Mouse (Mus musculus): ENCODE results near the gene Lamtor1. TPM values are rescaled to one million over a fixed set of nuclear protein-coding genes. Genes with fewer than 3 reads are reported as not detected.

The Lamtor1 gene
- polyA plus RNA-seq, 1 experiment, result 85.9 TPM

- no peaks in the 10 kb centered on the region for H3K27me3 ChIP-seq (ENCODE audit: control insufficient read depth, insufficient read depth, low read length, poor library complexity, severe bottlenecking)
- TF ChIP-seq CTCF (IDR thresholded peaks at IDR 0.05; ENCODE audit: low read depth, low read length) (no peak), EP300 (IDR thresholded peaks at IDR 0.05; ENCODE audit: insufficient read depth, low read depth, low read length) (no peak), POLR2A (IDR thresholded peaks at IDR 0.05; ENCODE audit: insufficient read depth, low read length) (no peak)
- H3K4me1 ChIP-seq (ENCODE audit: control insufficient read depth, insufficient read depth, low read length), result peaks cover 1% of the 10 kb centered on the region
- H3K9ac ChIP-seq (ENCODE audit: low read depth, poor library complexity, severe bottlenecking), result no peak overlapping the region
- H3K36me3 ChIP-seq (ENCODE audit: control insufficient read depth, insufficient read depth, low read length, poor library complexity, severe bottlenecking), result peaks cover 2% of the 10 kb centered on the region; the same call in 1 of the 2 replicates
- H3K9me3 ChIP-seq (replicated peaks; ENCODE audit: control insufficient read depth, insufficient read depth, low read length, poor library complexity, severe bottlenecking), result no peaks in the 10 kb centered on the region
- no peak overlapping the region for H3K4me3 ChIP-seq (ENCODE audit: low read depth, low read length)
- H3K27ac ChIP-seq (ENCODE audit: insufficient read depth, low read length), result no peak overlapping the region
Observed at GRCm38 (mm10) chr7:101951648-101952047, 45.9 kb downstream of the Lamtor1 start.

GRCm38 (mm10) chr7:101952098-101952497 is 46.4 kb downstream of the Lamtor1 start:
- no peak for TF ChIP-seq POLR2A (IDR thresholded peaks at IDR 0.05; ENCODE audit: insufficient read depth, low read length)
- TF ChIP-seq EP300 (IDR thresholded peaks at IDR 0.05; ENCODE audit: insufficient read depth, low read depth, low read length), result no peak
- TF ChIP-seq CTCF (IDR thresholded peaks at IDR 0.05; ENCODE audit: low read depth, low read length), result no peak
- Histone ChIP-seq H3K4me1 (ENCODE audit: control insufficient read depth, insufficient read depth, low read length) (peaks cover 1% of the 10 kb centered on the region), H3K27me3 (ENCODE audit: control insufficient read depth, insufficient read depth, low read length, poor library complexity, severe bottlenecking) (no peaks in the 10 kb centered on the region), H3K9ac (ENCODE audit: low read depth, poor library complexity, severe bottlenecking) (no peak overlapping the region), H3K4me3 (ENCODE audit: low read depth, low read length) (no peak overlapping the region), H3K36me3 (ENCODE audit: control insufficient read depth, insufficient read depth, low read length, poor library complexity, severe bottlenecking) (peaks cover 2% of the 10 kb centered on the region; the same call in 1 of the 2 replicates), H3K27ac (ENCODE audit: insufficient read depth, low read length) (no peak overlapping the region), H3K9me3 (replicated peaks; ENCODE audit: control insufficient read depth, insufficient read depth, low read length, poor library complexity, severe bottlenecking) (no peaks in the 10 kb centered on the region)

- no peak for TF ChIP-seq CTCF (IDR thresholded peaks at IDR 0.05; ENCODE audit: low read depth, low read length)
- TF ChIP-seq POLR2A (IDR thresholded peaks at IDR 0.05; ENCODE audit: insufficient read depth, low read length), result no peak
- TF ChIP-seq EP300 (IDR thresholded peaks at IDR 0.05; ENCODE audit: insufficient read depth, low read depth, low read length), result no peak
- Histone ChIP-seq H3K27ac (ENCODE audit: insufficient read depth, low read length) (no peak overlapping the region), H3K4me3 (ENCODE audit: low read depth, low read length) (no peak overlapping the region), H3K9me3 (replicated peaks; ENCODE audit: control insufficient read depth, insufficient read depth, low read length, poor library complexity, severe bottlenecking) (no peaks in the 10 kb centered on the region), H3K9ac (ENCODE audit: low read depth, poor library complexity, severe bottlenecking) (no peak overlapping the region), H3K36me3 (ENCODE audit: control insufficient read depth, insufficient read depth, low read length, poor library complexity, severe bottlenecking) (no peaks in the 10 kb centered on the region), H3K27me3 (ENCODE audit: control insufficient read depth, insufficient read depth, low read length, poor library complexity, severe bottlenecking) (no peaks in the 10 kb centered on the region), H3K4me1 (ENCODE audit: control insufficient read depth, insufficient read depth, low read length) (peaks cover 1% of the 10 kb centered on the region)
Observed at GRCm38 (mm10) chr7:101954163-101954562, 48.5 kb downstream of the Lamtor1 start.

GRCm38 (mm10) chr7:101955276-101955675 is 49.6 kb downstream of the Lamtor1 start:
- H3K4me3 ChIP-seq (ENCODE audit: low read depth, low read length), result no peak overlapping the region
- TF ChIP-seq EP300 (IDR thresholded peaks at IDR 0.05; ENCODE audit: insufficient read depth, low read depth, low read length) (no peak), POLR2A (IDR thresholded peaks at IDR 0.05; ENCODE audit: insufficient read depth, low read length) (no peak), CTCF (IDR thresholded peaks at IDR 0.05; ENCODE audit: low read depth, low read length) (no peak)

GRCm38 (mm10) chr7:101955862-101956261 is 50.2 kb downstream of the Lamtor1 start:
- Histone ChIP-seq H3K36me3 (ENCODE audit: control insufficient read depth, insufficient read depth, low read length, poor library complexity, severe bottlenecking) (no peaks in the 10 kb centered on the region), H3K4me1 (ENCODE audit: control insufficient read depth, insufficient read depth, low read length) (peaks cover 1% of the 10 kb centered on the region), H3K27me3 (ENCODE audit: control insufficient read depth, insufficient read depth, low read length, poor library complexity, severe bottlenecking) (no peaks in the 10 kb centered on the region), H3K9ac (ENCODE audit: low read depth, poor library complexity, severe bottlenecking) (no peak overlapping the region), H3K9me3 (replicated peaks; ENCODE audit: control insufficient read depth, insufficient read depth, low read length, poor library complexity, severe bottlenecking) (no peaks in the 10 kb centered on the region), H3K27ac (ENCODE audit: insufficient read depth, low read length) (no peak overlapping the region), H3K4me3 (ENCODE audit: low read depth, low read length) (no peak overlapping the region)
- TF ChIP-seq POLR2A (IDR thresholded peaks at IDR 0.05; ENCODE audit: insufficient read depth, low read length) (no peak), EP300 (IDR thresholded peaks at IDR 0.05; ENCODE audit: insufficient read depth, low read depth, low read length) (no peak), CTCF (IDR thresholded peaks at IDR 0.05; ENCODE audit: low read depth, low read length) (no peak)

More at GRCm38 (mm10) chr7:101955276-101955675, 49.6 kb downstream of the Lamtor1 start:
- no peaks in the 10 kb centered on the region for H3K36me3 ChIP-seq (ENCODE audit: control insufficient read depth, insufficient read depth, low read length, poor library complexity, severe bottlenecking)
- peaks cover 1% of the 10 kb centered on the region for H3K4me1 ChIP-seq (ENCODE audit: control insufficient read depth, insufficient read depth, low read length)
- H3K27me3 ChIP-seq (ENCODE audit: control insufficient read depth, insufficient read depth, low read length, poor library complexity, severe bottlenecking), result no peaks in the 10 kb centered on the region
- H3K9me3 ChIP-seq (replicated peaks; ENCODE audit: control insufficient read depth, insufficient read depth, low read length, poor library complexity, severe bottlenecking), result no peaks in the 10 kb centered on the region
- no peak overlapping the region for H3K9ac ChIP-seq (ENCODE audit: low read depth, poor library complexity, severe bottlenecking)
- no peak overlapping the region for H3K27ac ChIP-seq (ENCODE audit: insufficient read depth, low read length)

- TF ChIP-seq POLR2A (IDR thresholded peaks at IDR 0.05; ENCODE audit: insufficient read depth, low read length) (no peak), EP300 (IDR thresholded peaks at IDR 0.05; ENCODE audit: insufficient read depth, low read depth, low read length) (no peak), CTCF (IDR thresholded peaks at IDR 0.05; ENCODE audit: low read depth, low read length) (no peak)
- no peaks in the 10 kb centered on the region for H3K9me3 ChIP-seq (replicated peaks; ENCODE audit: control insufficient read depth, insufficient read depth, low read length, poor library complexity, severe bottlenecking)
- no peak overlapping the region for H3K4me3 ChIP-seq (ENCODE audit: low read depth, low read length)
- H3K4me1 ChIP-seq (ENCODE audit: control insufficient read depth, insufficient read depth, low read length), result peaks cover 1% of the 10 kb centered on the region
- no peaks in the 10 kb centered on the region for H3K36me3 ChIP-seq (ENCODE audit: control insufficient read depth, insufficient read depth, low read length, poor library complexity, severe bottlenecking)
- H3K9ac ChIP-seq (ENCODE audit: low read depth, poor library complexity, severe bottlenecking), result no peak overlapping the region
- H3K27ac ChIP-seq (ENCODE audit: insufficient read depth, low read length), result no peak overlapping the region
- H3K27me3 ChIP-seq (ENCODE audit: control insufficient read depth, insufficient read depth, low read length, poor library complexity, severe bottlenecking), result no peaks in the 10 kb centered on the region
Observed at GRCm38 (mm10) chr7:101956481-101956880, 50.8 kb downstream of the Lamtor1 start.
